Mouse (Mus musculus) central nervous system, embryonic 11.5 days (tissue): ENCODE data around the gene P2ry6. TPM values are rescaled to one million over a fixed set of nuclear protein-coding genes. Genes with fewer than 3 reads are reported as not detected.

ENCODE experiments used
- polyA plus RNA-seq: library from polyadenylated mRNA; depleted of rRNA; stranded (reverse); fragments of >200 nt; gene quantifications from 2 replicates; pipeline ENCODE4 v1.2.3, GENCODE M21; 2012; rRNA removed

Gene P2ry6
- polyA plus RNA-seq: 1.3 and 2.1 TPM in 2 replicates

DNA sequence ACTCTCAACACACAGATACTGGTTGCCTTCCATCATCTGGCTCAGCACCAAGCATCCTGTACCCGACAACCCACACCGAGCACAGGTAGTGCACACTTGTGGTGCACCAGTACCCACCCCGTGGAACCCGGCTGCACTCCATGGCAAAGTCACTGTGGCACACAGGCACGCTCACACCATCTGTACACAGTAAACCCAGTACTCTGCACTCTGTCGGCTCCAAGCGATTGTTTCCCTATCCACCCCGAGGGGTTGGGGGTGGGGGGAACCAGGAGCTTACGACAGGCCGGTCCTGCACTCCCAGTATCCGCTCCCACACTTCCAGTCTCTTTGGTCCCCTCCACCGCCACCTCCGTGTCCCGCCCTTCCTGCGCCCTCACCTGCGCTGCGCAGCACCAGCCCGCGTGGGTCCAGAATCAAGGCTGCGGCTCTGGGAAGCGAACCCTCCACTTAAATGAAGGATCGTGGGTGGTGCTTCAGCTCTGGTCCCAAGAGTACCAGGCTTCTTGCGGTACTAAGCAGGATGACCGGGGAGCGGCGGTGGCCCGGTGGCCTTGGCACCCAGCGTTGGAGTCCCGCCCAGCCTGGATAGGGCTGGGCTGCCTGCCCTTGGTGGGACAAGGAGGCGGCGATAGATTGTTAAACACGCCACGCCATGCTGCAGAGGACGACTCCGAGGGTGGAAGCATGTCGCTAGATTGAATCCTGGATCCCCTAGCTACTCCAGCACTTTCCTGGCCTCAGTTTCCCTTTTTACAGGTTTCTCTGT is at the start of gene P2ry6:
Gene P2ry6 (minus strand): TSS at position 515 of the 769 bp plus-strand sequence.

DNA sequence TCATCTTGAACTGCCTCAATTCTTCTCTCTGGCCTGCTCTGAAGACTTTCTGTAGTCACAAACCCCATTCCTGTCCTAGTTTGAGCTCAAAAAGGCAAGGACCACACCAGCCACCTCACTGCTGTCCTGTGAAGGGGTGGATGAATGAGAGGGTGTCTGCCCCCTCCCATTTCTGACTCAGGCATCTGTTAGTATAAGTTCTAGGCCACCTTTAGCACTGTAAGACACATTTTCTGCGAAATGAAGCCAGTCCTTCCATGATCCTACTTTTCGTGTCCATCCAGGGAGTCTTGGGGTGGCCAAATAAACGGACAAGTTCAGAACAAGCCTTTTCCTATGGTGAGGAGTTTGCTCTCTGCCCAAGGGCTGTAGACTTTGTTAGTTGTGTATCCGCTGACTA is 38.1 kb upstream of the P2ry6 start, which contains the start of gene P2ry2:
Gene P2ry2 (minus strand): TSS at position 326 of the 400 bp plus-strand sequence.

DNA sequence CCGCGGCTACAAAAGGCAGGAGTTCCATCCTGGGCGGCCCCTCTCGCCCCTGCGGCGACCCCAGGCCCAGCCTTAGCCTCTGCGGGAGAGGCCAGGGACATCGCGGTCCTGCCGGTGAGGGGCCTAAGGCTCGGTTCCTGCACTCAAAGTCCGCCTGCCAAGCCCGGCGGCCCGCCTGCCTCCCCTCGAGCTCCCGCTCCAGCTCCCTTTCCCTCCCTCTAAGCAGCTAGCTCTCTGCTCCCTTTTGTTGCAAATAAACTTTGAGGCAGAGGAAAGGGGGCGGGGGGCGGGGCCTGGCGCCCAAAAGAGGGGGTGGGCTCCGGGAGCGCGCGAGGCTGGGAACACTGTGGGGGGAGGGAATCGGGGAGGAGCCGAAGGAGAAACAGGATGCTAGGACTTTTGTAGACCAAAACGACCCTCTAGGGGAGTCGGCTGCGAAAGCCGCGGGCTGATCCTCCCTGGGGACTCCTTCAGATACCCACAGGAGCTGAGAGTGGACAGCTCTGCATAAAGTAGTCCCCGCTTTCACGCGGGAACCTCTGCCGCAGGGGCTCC is 42.4 kb downstream of the P2ry6 start, which contains the start of gene Arhgef17:
Gene Arhgef17 (minus strand): TSS at position 182 of the 555 bp plus-strand sequence.

Other genes starting within 250 kb of the P2ry6 start
- 4.4 and 5.5 TPM in 2 replicates for gene Relt, start 111.2 kb downstream of the P2ry6 start, polyA plus RNA-seq
- 18.2 and 30.2 TPM in 2 replicates for gene Arhgef17, start 42.5 kb downstream of the P2ry6 start, polyA plus RNA-seq
- gene P2ry2, start 38.2 kb upstream of the P2ry6 start, polyA plus RNA-seq: 0.16 and 0.47 TPM in 2 replicates
- 18.9 and 27.4 TPM in 2 replicates for gene Fchsd2, start 118.2 kb upstream of the P2ry6 start, polyA plus RNA-seq